Mouse (Mus musculus) liver, embryonic 14.5 days (tissue): Measurements from ENCODE around the gene Akt2. TPM values are rescaled to one million over a fixed set of nuclear protein-coding genes. Genes with fewer than 3 reads are reported as not detected.

Source experiments
- ATAC-seq: fragments of 200-750 bp; cut with Nextera tagmentation; 2 replicates; pipeline ENCODE4 v1.8.0; 2017; ENCODE audit warnings: moderate number of reproducible peaks, mild to moderate bottlenecking, moderate library complexity; ENCODE audit not compliant: insufficient read depth
- DNase-seq, 3 experiments: peaks; one replicate each; pipeline ENCODE4 v3.0.0-alpha.2; 2012 to 2013; ENCODE audit warnings: low read depth in 3 of 3, low spot score in 3 of 3
- H3K27ac ChIP-seq: fragments of 300-500 bp; sonication (generic); 2 replicates; pipeline ENCODE4 v1.5.1; 2014; ENCODE audit warnings: moderate library complexity, mild to moderate bottlenecking, control low read depth, inconsistent platforms
- H3K27me3 ChIP-seq: fragments of 300-500 bp; sonication (generic); 2 replicates; pipeline ENCODE4 v1.6.1; 2014; ENCODE audit warnings: mild to moderate bottlenecking, low read length, moderate library complexity; ENCODE audit not compliant: control insufficient read depth, insufficient read depth
- H3K36me3 ChIP-seq: fragments of 300-500 bp; sonication (generic); replicated peaks from 2 replicates; pipeline ENCODE4 v1.6.1; 2014; ENCODE audit warnings: low read depth; ENCODE audit not compliant: control insufficient read depth, insufficient read depth
- H3K4me1 ChIP-seq, 2 experiments: fragments of 200-500 bp in 1 of 2; fragments of 300-500 bp in 1 of 2; sonication (generic) in 1 of 2; replicated peaks; 2 replicates each; pipeline ENCODE4 v1.6.1; 2012 to 2014; ENCODE audit warnings: antibody characterized with exemption in 1 of 2, inconsistent platforms in 1 of 2, low read length in 1 of 2; ENCODE audit not compliant: control insufficient read depth in 2 of 2, insufficient read depth in 2 of 2
- H3K4me2 ChIP-seq: fragments of 300-500 bp; sonication (generic); 2 replicates; pipeline ENCODE4 v1.6.1; 2014; ENCODE audit warnings: low read depth, mild to moderate bottlenecking, control low read depth, moderate library complexity
- H3K4me3 ChIP-seq, 2 experiments: fragments of 200-500 bp in 1 of 2; fragments of 300-500 bp in 1 of 2; sonication (generic) in 1 of 2; 2 replicates each; pipeline ENCODE4 v1.5.1; 2012 to 2014; ENCODE audit warnings: low read depth in 2 of 2, low read length in 2 of 2, mild to moderate bottlenecking in 2 of 2, control low read depth in 1 of 2, inconsistent platforms in 1 of 2, moderate library complexity in 1 of 2; ENCODE audit not compliant: insufficient read depth in 1 of 2
- H3K9ac ChIP-seq: fragments of 300-500 bp; sonication (generic); replicated peaks from 2 replicates; pipeline ENCODE4 v1.6.1; 2014; ENCODE audit warnings: mild to moderate bottlenecking, control low read depth, moderate library complexity
- H3K9me3 ChIP-seq: fragments of 300-500 bp; sonication (generic); 2 replicates; pipeline ENCODE4 v1.6.1; 2016; ENCODE audit warnings: low read length, mixed read lengths; ENCODE audit not compliant: control insufficient read depth
- CTCF ChIP-seq: IDR thresholded peaks from 2 replicates; pipeline ENCODE4 v1.5.1; 2016; ENCODE audit warnings: antibody characterized with exemption, low read depth, control low read depth
- EP300 ChIP-seq: IDR thresholded peaks from 2 replicates; pipeline ENCODE4 v1.6.1; 2016; ENCODE audit warnings: antibody characterized with exemption, low read depth
- WGBS: fragments of 180-500 bp; shearing (Covaris S2); extraction: QIAGEN DNeasy Blood & Tissue Kit; methylation state at CpG from one replicate; pipeline ENCODE4 v1.1.7; 2014; ENCODE audit not compliant: insufficient replicate concordance; 5-methylcytosine and 5-hydroxymethylcytosine counted together
- polyA plus RNA-seq, 2 experiments: library from polyadenylated mRNA; depleted of rRNA in 1 of 2; stranded (reverse) in 1 of 2; unstranded in 1 of 2; fragments of >200 nt; fragmentation: Nextera tagmentation in 1 of 2; extraction: Ambion mirVana in 1 of 2; gene quantifications; 2 replicates each; pipeline versions ENCODE4 v1.2.1 to v1.2.3; 2012 to 2014

Gene Akt2
- polyA plus RNA-seq, 2 experiments: 21.5 to 23.2 TPM

DNA sequence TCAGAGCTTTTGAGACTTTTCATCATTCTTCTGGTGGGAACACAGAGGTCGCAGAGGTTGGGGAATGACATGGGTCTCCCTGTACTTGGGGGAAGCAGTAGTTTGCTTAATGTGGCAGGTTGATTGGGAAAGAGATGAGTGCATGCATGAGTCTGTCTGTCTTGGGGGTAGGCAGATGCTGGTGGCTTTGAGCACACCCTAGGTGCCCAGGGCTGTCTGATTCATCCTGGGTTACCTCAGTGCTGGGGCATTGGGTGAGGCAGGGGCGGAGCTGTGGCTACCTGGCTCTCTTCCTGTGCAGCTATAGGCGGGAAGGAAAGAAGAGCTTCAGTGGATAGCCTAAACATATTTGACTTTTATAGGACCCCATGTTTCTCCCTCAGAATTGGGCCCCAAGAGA is 16.8 kb downstream of the Akt2 start:
- Histone ChIP-seq H3K4me2 (no peak overlapping the region), H3K27me3 (no peaks in the 10 kb centered on the region), H3K4me1 (peaks cover 0 to 5% of the 10 kb centered on the region in 2 experiments; a peak in 2 of 4 replicates), H3K9ac (no peak overlapping the region), H3K27ac (no peak overlapping the region), H3K4me3 (no peak overlapping the region), H3K36me3 (peaks cover 11% of the 10 kb centered on the region), H3K9me3 (no peaks in the 10 kb centered on the region)
- 79% methylated on average over 3 of the region's 3 CpGs for WGBS
- no peak for TF ChIP-seq CTCF
- no peak for TF ChIP-seq EP300
- ATAC-seq: no peak
- DNase-seq: no peak

DNA sequence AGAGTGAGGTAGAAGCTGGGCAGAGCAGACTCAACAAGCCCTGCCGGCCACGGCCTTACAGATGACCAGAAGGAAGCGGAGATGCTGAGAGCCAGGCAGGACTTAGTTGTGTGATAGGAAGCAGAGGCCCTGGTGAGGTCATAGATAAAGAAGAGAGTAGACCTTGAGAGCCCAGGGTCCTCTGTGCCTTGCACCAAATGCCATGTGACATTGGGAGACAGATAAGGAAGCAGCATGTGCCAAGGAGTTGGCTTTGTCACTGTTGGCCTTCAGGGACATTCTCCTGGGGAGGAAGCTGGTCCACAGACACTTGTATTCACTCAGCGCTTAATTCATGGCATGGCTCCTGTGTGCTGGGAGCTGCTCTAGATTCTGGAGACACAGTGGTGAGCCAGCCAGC is 17.9 kb downstream of the Akt2 start:
- Histone ChIP-seq H3K4me1 (peaks cover 0 to 3% of the 10 kb centered on the region in 2 experiments; a peak in 2 of 4 replicates), H3K27me3 (no peaks in the 10 kb centered on the region), H3K27ac (no peak overlapping the region), H3K4me2 (no peak overlapping the region), H3K36me3 (peaks cover 11% of the 10 kb centered on the region), H3K9me3 (no peaks in the 10 kb centered on the region), H3K4me3 (no peak overlapping the region), H3K9ac (no peak overlapping the region)
- 48% methylated on average over 4 of the region's 4 CpGs for WGBS
- no peak for TF ChIP-seq CTCF
- no peak for TF ChIP-seq EP300
- ATAC-seq (no peak), DNase-seq (no peak)

DNA sequence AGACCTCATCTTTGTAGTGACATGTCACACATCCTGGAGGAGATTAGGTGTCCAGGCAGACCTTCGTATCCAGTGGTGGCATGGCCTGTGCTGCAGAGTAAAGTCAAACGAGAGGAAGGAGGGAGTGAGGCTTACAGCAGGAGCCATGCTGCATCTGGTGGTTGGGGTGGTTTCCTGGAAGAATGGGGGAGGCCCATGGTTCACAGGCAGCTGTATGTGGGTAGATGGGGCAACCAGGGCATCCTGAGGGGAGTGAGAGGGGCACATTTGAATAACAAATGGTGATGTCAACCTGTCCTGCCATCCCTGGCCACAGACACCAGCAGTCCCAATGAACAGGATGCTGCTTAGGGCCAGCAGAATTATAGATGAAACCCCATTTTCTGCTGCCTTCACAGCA is 18.3 kb downstream of the Akt2 start:
- Histone ChIP-seq H3K9me3 (no peaks in the 10 kb centered on the region), H3K4me3 (no peak overlapping the region), H3K4me2 (no peak overlapping the region), H3K27ac (no peak overlapping the region), H3K9ac (no peak overlapping the region), H3K36me3 (peaks cover 11% of the 10 kb centered on the region), H3K4me1 (peaks cover 0 to 3% of the 10 kb centered on the region in 2 experiments; a peak in 2 of 4 replicates), H3K27me3 (no peaks in the 10 kb centered on the region)
- ATAC-seq (no peak), DNase-seq (no peak)
- no peak for TF ChIP-seq CTCF
- no peak for TF ChIP-seq EP300
- WGBS: 49% methylated on average over 2 of the region's 2 CpGs

DNA sequence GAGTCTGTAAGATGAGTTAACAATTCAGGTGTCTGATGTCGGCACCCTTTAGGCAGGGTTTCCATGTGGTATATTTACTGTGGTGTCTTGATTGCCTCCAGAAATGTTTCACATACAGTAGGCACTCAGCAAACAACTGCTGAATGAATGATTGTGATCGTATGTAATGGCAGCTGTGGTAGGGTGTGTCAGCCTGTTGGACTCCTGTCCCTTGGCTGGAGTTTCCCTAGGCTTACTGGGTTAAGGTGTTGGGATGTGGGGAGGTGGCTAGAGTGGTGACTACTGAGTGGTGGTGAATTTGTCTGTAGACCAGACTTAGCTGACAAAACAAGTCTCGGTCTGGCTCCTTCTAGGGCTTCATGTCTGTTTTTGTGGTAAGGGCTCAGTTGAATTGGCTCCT is 19.0 kb downstream of the Akt2 start:
- H3K4me2 ChIP-seq: no peak overlapping the region
- DNase-seq (no peak), ATAC-seq (no peak)
- 85% methylated on average over 3 of the region's 3 CpGs for WGBS
- H3K36me3 ChIP-seq: peaks cover 11% of the 10 kb centered on the region
- no peak overlapping the region for H3K4me3 ChIP-seq
- H3K9ac ChIP-seq: no peak overlapping the region
- H3K27me3 ChIP-seq: no peaks in the 10 kb centered on the region
- H3K4me1 ChIP-seq: peaks cover 0 to 3% of the 10 kb centered on the region in 2 experiments; a peak in 2 of 4 replicates
- H3K9me3 ChIP-seq: no peaks in the 10 kb centered on the region
- H3K27ac ChIP-seq: no peak overlapping the region
- TF ChIP-seq CTCF: no peak
- no peak for TF ChIP-seq EP300

DNA sequence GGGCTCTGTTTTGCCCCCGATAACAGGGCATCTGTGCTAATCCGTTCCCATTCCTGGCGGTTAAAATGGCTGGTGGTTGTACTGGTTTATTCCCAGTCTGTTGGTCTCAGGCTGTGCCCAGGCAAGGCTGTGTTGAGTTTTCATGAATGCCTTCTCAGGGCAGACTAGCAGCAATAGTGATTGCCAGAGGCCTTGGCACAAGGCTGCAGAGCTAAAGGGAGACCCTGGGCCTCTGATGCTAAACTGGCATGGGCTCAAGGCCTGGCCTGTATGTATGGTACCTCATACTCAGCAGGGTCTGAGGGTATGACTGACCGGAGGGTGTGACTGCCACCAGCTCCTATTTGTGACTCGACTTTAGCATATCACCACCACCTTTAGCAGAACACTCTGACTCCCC is 19.5 kb downstream of the Akt2 start:
- 87% methylated on average over 5 of the region's 5 CpGs for WGBS
- H3K4me3 ChIP-seq: no peak overlapping the region

More for the DNA sequence above, 19.5 kb downstream of the Akt2 start:
- no peak overlapping the region for H3K9ac ChIP-seq
- H3K27me3 ChIP-seq: no peaks in the 10 kb centered on the region
- no peaks in the 10 kb centered on the region for H3K9me3 ChIP-seq
- H3K27ac ChIP-seq: no peak overlapping the region
- DNase-seq (no peak), ATAC-seq (no peak)
- H3K36me3 ChIP-seq: peaks cover 11% of the 10 kb centered on the region
- TF ChIP-seq EP300: no peak
- TF ChIP-seq CTCF: no peak
- H3K4me1 ChIP-seq: peaks cover 0 to 2% of the 10 kb centered on the region in 2 experiments; a peak in 2 of 4 replicates
- H3K4me2 ChIP-seq: no peak overlapping the region
